Mouse (Mus musculus) lung, postnatal 14 days (tissue): Measurements from ENCODE around the gene Fam69b.

Experiments
- DNase-seq: peaks from one replicate; pipeline ENCODE4 v3.0.0; 2021

Fam69b gene

GRCm38 (mm10) chr2:26663551-26663950, 35.3 kb downstream of the Fam69b start:
- peak; percentile 77 for DNase-seq

GRCm38 (mm10) chr2:26668746-26669145, 40.5 kb downstream of the Fam69b start:
- DNase-seq, result no peak

DNA sequence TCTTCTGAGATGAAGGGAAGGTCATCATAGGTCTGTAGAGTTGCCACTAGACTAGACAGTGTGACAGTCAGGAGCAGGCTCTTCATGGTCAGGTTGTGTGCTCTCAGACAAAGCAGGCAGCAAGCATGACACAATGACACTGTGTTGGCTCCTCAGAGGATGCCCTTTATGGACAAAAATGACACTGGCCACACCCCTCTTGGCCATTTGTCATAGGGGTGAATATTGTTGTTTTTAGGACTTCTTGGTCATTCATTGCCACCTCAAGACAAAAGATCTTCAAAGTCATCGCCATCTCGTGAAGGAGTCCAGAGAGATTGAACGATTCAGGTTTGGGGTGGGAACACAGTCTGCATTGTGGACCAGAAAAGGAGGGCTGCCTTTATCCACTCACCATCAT, 42.9 kb downstream of the Fam69b start, which contains the start of gene Lcn4:
Gene Lcn4 (minus strand): TSS at position 101 of the 400 bp plus-strand sequence.
- DNase-seq, result no peak
